Mouse (Mus musculus) intestine, postnatal 0 days (tissue): ENCODE measurements around the gene Gstt2. TPM values are rescaled to one million over a fixed set of nuclear protein-coding genes. Genes with fewer than 3 reads are reported as not detected.

Experiments
- ATAC-seq: fragments of 200-750 bp; cut with Nextera tagmentation; 2 replicates; pipeline ENCODE4 v1.8.0; 2017; ENCODE audit warnings: mild to moderate bottlenecking, moderate TSS enrichment, moderate library complexity
- H3K27ac ChIP-seq: fragments of 300-500 bp; sonication (generic); 2 replicates; pipeline ENCODE4 v1.5.1; 2014; ENCODE audit warnings: mild to moderate bottlenecking, low read depth, low read length, moderate library complexity
- H3K27me3 ChIP-seq: fragments of 300-500 bp; sonication (generic); replicated peaks from 2 replicates; pipeline ENCODE4 v1.6.1; 2014; ENCODE audit warnings: low read length, mixed read lengths; ENCODE audit not compliant: control insufficient read depth, insufficient read depth
- H3K36me3 ChIP-seq: fragments of 300-500 bp; sonication (generic); 2 replicates; pipeline ENCODE4 v1.6.1; 2014; ENCODE audit warnings: mild to moderate bottlenecking, moderate library complexity; ENCODE audit not compliant: control insufficient read depth, insufficient read depth
- H3K4me1 ChIP-seq: fragments of 300-500 bp; sonication (generic); replicated peaks from 2 replicates; pipeline ENCODE4 v1.6.1; 2014; ENCODE audit warnings: antibody characterized with exemption, low read length, mixed read lengths; ENCODE audit not compliant: control insufficient read depth, insufficient read depth
- H3K4me2 ChIP-seq: fragments of 300-500 bp; sonication (generic); replicated peaks from 2 replicates; pipeline ENCODE4 v1.6.1; 2014; ENCODE audit warnings: low read depth, mild to moderate bottlenecking, moderate library complexity
- H3K4me3 ChIP-seq: fragments of 300-500 bp; sonication (generic); 2 replicates; pipeline ENCODE4 v1.5.1; 2014; ENCODE audit warnings: low read depth, low read length
- H3K9ac ChIP-seq: fragments of 300-500 bp; sonication (generic); 2 replicates; pipeline ENCODE4 v1.6.1; 2014; ENCODE audit warnings: mild to moderate bottlenecking, low read depth, low read length
- H3K9me3 ChIP-seq: fragments of 300-500 bp; sonication (generic); 2 replicates; pipeline ENCODE4 v1.6.1; 2016; ENCODE audit warnings: mixed run types; ENCODE audit not compliant: control insufficient read depth
- CTCF ChIP-seq: sonication (generic); IDR thresholded peaks from 2 replicates; pipeline ENCODE4 v1.5.1; 2016; ENCODE audit warnings: low read depth, mild to moderate bottlenecking, control low read depth, antibody characterized with exemption, moderate library complexity
- WGBS: fragments of 180-500 bp; shearing (Covaris S2); extraction: QIAGEN DNeasy Blood & Tissue Kit; methylation state at CpG from one replicate; pipeline ENCODE4 v1.1.7; 2014; 5-methylcytosine and 5-hydroxymethylcytosine counted together
- polyA plus RNA-seq: library from polyadenylated mRNA; unstranded; fragments of >200 nt; fragmentation: Nextera tagmentation; extraction: Ambion mirVana; gene quantifications from 2 replicates; pipeline ENCODE4 v1.2.1, GENCODE M21; 2015

The Gstt2 gene
- polyA plus RNA-seq, 1 experiment from 2014 or later = 74.4 TPM

GRCm38 (mm10) chr10:75797619-75798175 lies 39.5 kb downstream of the Gstt2 start:
- no peak overlapping the region for H3K27ac ChIP-seq
- TF ChIP-seq CTCF = no peak
- H3K27me3 ChIP-seq = no peaks in the 10 kb centered on the region
- H3K4me2 ChIP-seq = peak overlapping the region; percentile 93
- peak overlapping the region; percentile 32 for H3K9ac ChIP-seq
- H3K9me3 ChIP-seq = no peaks in the 10 kb centered on the region
- peak; percentile 61; the same call in 1 of the 2 replicates for ATAC-seq
- under 1% methylated on average over 12 of the region's 12 CpGs for WGBS
- peaks cover 5% of the 10 kb centered on the region; the same call in 1 of the 2 replicates for H3K4me1 ChIP-seq
- H3K36me3 ChIP-seq = no peaks in the 10 kb centered on the region
- H3K4me3 ChIP-seq = peak overlapping the region; percentile 49

- ATAC-seq = no peak
- Histone ChIP-seq H3K27me3 (no peaks in the 10 kb centered on the region), H3K4me3 (peak overlapping the region; percentile 49), H3K36me3 (no peaks in the 10 kb centered on the region), H3K4me1 (peaks cover 5% of the 10 kb centered on the region; the same call in 1 of the 2 replicates), H3K4me2 (peak overlapping the region; percentile 93), H3K27ac (no peak overlapping the region), H3K9me3 (no peaks in the 10 kb centered on the region), H3K9ac (no peak overlapping the region; the same call in 1 of the 2 replicates)
- TF ChIP-seq CTCF = no peak
- WGBS = 55% methylated on average over 11 of the region's 11 CpGs
Measured at GRCm38 (mm10) chr10:75796731-75797516, 40.3 kb downstream of the Gstt2 start.

GRCm38 (mm10) chr10:75794880-75795279 lies 42.3 kb downstream of the Gstt2 start:
- no peaks in the 10 kb centered on the region for H3K27me3 ChIP-seq
- H3K27ac ChIP-seq = no peak overlapping the region
- peaks cover 5% of the 10 kb centered on the region; the same call in 1 of the 2 replicates for H3K4me1 ChIP-seq
- TF ChIP-seq CTCF = peak; percentile 27
- WGBS = 14% methylated on average over 3 of the region's 3 CpGs
- no peak overlapping the region for H3K9ac ChIP-seq
- H3K4me3 ChIP-seq = no peak overlapping the region
- H3K9me3 ChIP-seq = no peaks in the 10 kb centered on the region
- H3K4me2 ChIP-seq = 0 out of 2 replicates have a peak overlapping the region, but pooled peaks have one; percentile 0
- ATAC-seq = peak; percentile 62
- no peaks in the 10 kb centered on the region for H3K36me3 ChIP-seq

GRCm38 (mm10) chr10:75790773-75791172 lies 46.5 kb downstream of the Gstt2 start:
- Histone ChIP-seq H3K4me1 (peaks cover 3% of the 10 kb centered on the region; the same call in 1 of the 2 replicates), H3K9me3 (no peaks in the 10 kb centered on the region), H3K27ac (no peak overlapping the region), H3K36me3 (no peaks in the 10 kb centered on the region), H3K4me3 (no peak overlapping the region), H3K27me3 (no peaks in the 10 kb centered on the region), H3K4me2 (no peak overlapping the region), H3K9ac (no peak overlapping the region)
- ATAC-seq = no peak
- WGBS = 21% methylated on average over 7 of the region's 7 CpGs
- peak; percentile 37; the same call in 1 of the 2 replicates for TF ChIP-seq CTCF

GRCm38 (mm10) chr10:75789841-75790240 lies 47.4 kb downstream of the Gstt2 start:
- H3K4me1 ChIP-seq = peaks cover 3% of the 10 kb centered on the region; the same call in 1 of the 2 replicates
- no peak overlapping the region for H3K4me2 ChIP-seq
- H3K27me3 ChIP-seq = no peaks in the 10 kb centered on the region
- H3K27ac ChIP-seq = peak overlapping the region; percentile 9; the same call in 1 of the 2 replicates
- H3K4me3 ChIP-seq = no peak overlapping the region
- peak; percentile 91 for ATAC-seq
- no peak overlapping the region for H3K9ac ChIP-seq
- TF ChIP-seq CTCF = no peak
- WGBS = 44% methylated on average over 5 of the region's 5 CpGs
- no peaks in the 10 kb centered on the region for H3K36me3 ChIP-seq
- H3K9me3 ChIP-seq = no peaks in the 10 kb centered on the region

- Histone ChIP-seq H3K4me2 (no peak overlapping the region), H3K27me3 (no peaks in the 10 kb centered on the region), H3K27ac (0 out of 2 replicates have a peak overlapping the region, but pooled peaks have one; percentile 9), H3K36me3 (no peaks in the 10 kb centered on the region), H3K9ac (no peak overlapping the region), H3K4me1 (no peaks in the 10 kb centered on the region), H3K4me3 (no peak overlapping the region), H3K9me3 (no peaks in the 10 kb centered on the region)
- ATAC-seq = no peak
- TF ChIP-seq CTCF = no peak
- 81% methylated on average over 6 of the region's 6 CpGs for WGBS
Measured at GRCm38 (mm10) chr10:75789081-75789735, 48.0 kb downstream of the Gstt2 start.
